Comparison of ENCODE assay signal across 25 mouse cellular contexts in genomic region chr6:137547555-137547954, GRCm38 (mm10).
"Had no signal": no experiment of that assay in that cellular context is flagged by ENCODE, and none has a peak within 500 bp of the region (broad histone marks: within the 10 kb centered on the region; RNA-seq: fewer than 3 reads in every experiment).

No protein-coding gene starts in this region.

- ATAC-seq: forebrain, embryonic 16.5 days; inflammation-experienced regulatory T-cells, adult 6 months; intestine, embryonic 15.5 days; intestine, postnatal 0 days had no signal

- H3K9me3 ChIP-seq: hindbrain, embryonic 12.5 days; intestine, embryonic 15.5 days; limb, embryonic 10.5 days; limb, embryonic 12.5 days; liver, embryonic 13.5 days; liver, embryonic 15.5 days had no signal

- H3K4me3 ChIP-seq: gastrocnemius, adult 2 months; heart, embryonic 10.5 days; hindbrain, embryonic 10.5 days; hindbrain, embryonic 12.5 days; intestine, embryonic 15.5 days; layer of hippocampus, adult 2 months; left cerebral cortex, adult 2 months; limb, embryonic 10.5 days; limb, embryonic 12.5 days; liver, embryonic 13.5 days; liver, embryonic 15.5 days had no signal

- H3K4me2 ChIP-seq: hindbrain, embryonic 12.5 days; hindbrain, embryonic 14.5 days; intestine, embryonic 15.5 days; limb, embryonic 12.5 days; liver, embryonic 11.5 days; liver, embryonic 13.5 days; liver, embryonic 15.5 days had no signal

- H3K27ac ChIP-seq: gastrocnemius, adult 2 months; heart, embryonic 10.5 days; hindbrain, embryonic 10.5 days; hindbrain, embryonic 12.5 days; hindbrain, embryonic 14.5 days; intestine, embryonic 15.5 days; layer of hippocampus, adult 2 months; left cerebral cortex, adult 2 months; limb, embryonic 10.5 days; limb, embryonic 12.5 days; liver, embryonic 13.5 days; liver, embryonic 15.5 days had no signal

- H3K27me3 ChIP-seq: hindbrain, embryonic 12.5 days; intestine, embryonic 15.5 days; limb, embryonic 12.5 days; liver, embryonic 13.5 days; liver, embryonic 15.5 days had no signal

- H3K4me1 ChIP-seq: liver, embryonic 15.5 days had no signal

- H3K9ac ChIP-seq: hindbrain, embryonic 12.5 days; hindbrain, embryonic 14.5 days; intestine, embryonic 15.5 days; limb, embryonic 12.5 days; liver, embryonic 13.5 days; liver, embryonic 15.5 days had no signal

- DNase-seq: gastrocnemius, adult 2 months; gastrocnemius, postnatal 10 days; gastrocnemius, postnatal 25 days; heart, postnatal 36 days; kidney, adult 18-20 months; kidney, adult 8-10 months; kidney, postnatal 10 days; kidney, postnatal 25 days; kidney, postnatal 4 days; liver; liver, embryonic 13.5 days had no signal

- H3K36me3 ChIP-seq: hindbrain, embryonic 10.5 days; hindbrain, embryonic 12.5 days; limb, embryonic 10.5 days; limb, embryonic 12.5 days; liver, embryonic 13.5 days; liver, embryonic 15.5 days had no signal
